Mouse (Mus musculus) gastrocnemius, adult 8-10 months (tissue): ENCODE measurements at regions not wholly inside any gene's neighbourhood (a gene's known extent, or its start where the extent isn't known, plus 50 kb on each side); places are given as distances from the start of the nearest gene placed in this dataset.

ENCODE experiments used
- DNase-seq, 2 experiments: peaks; one replicate each; pipeline ENCODE4 v3.0.0; 2022; ENCODE audit warnings: low spot score in 2 of 2

- DNase-seq = no peak
Measured at GRCm38 (mm10) chr13:71653939-71654467, 309.5 kb downstream of the Irx1 start.

GRCm38 (mm10) chr13:71653212-71653938 is 310.1 kb downstream of the Irx1 start:
- peak in 1 of 2 experiments; percentile 18 for DNase-seq

- DNase-seq = no peak
Measured at GRCm38 (mm10) chr13:71649876-71650275, 313.6 kb downstream of the Irx1 start.

GRCm38 (mm10) chr13:71649031-71649430 is 314.5 kb downstream of the Irx1 start:
- no peak for DNase-seq

GRCm38 (mm10) chr13:71631447-71631846 is 332.1 kb downstream of the Irx1 start:
- DNase-seq = no peak

- no peak for DNase-seq
Measured at GRCm38 (mm10) chr13:71617198-71617597, 346.3 kb downstream of the Irx1 start.

- DNase-seq = no peak
Measured at GRCm38 (mm10) chr13:71612393-71613179, 350.9 kb downstream of the Irx1 start.

GRCm38 (mm10) chr13:71582486-71582885 is 381.0 kb downstream of the Irx1 start:
- no peak for DNase-seq

- no peak for DNase-seq
Measured at GRCm38 (mm10) chr13:71565895-71566294, 397.6 kb downstream of the Irx1 start.

- no peak for DNase-seq
Measured at GRCm38 (mm10) chr13:71565388-71565787, 398.1 kb downstream of the Irx1 start.

GRCm38 (mm10) chr13:71558477-71559215 is 404.9 kb downstream of the Irx1 start:
- DNase-seq = no peak

GRCm38 (mm10) chr13:71555471-71555870 is 408.1 kb downstream of the Irx1 start:
- DNase-seq = no peak

- DNase-seq = no peak
Measured at GRCm38 (mm10) chr13:71550109-71550508, 413.4 kb downstream of the Irx1 start.

GRCm38 (mm10) chr13:71549206-71549831 is 414.2 kb downstream of the Irx1 start:
- DNase-seq = no peak

- no peak for DNase-seq
Measured at GRCm38 (mm10) chr13:71538226-71538625, 425.3 kb downstream of the Irx1 start.

GRCm38 (mm10) chr13:71532796-71533351 is 430.6 kb downstream of the Irx1 start:
- DNase-seq = no peak

GRCm38 (mm10) chr13:71529397-71530122 is 434.0 kb downstream of the Irx1 start:
- no peak for DNase-seq

- no peak for DNase-seq
Measured at GRCm38 (mm10) chr13:71517776-71518175, 445.7 kb downstream of the Irx1 start.

GRCm38 (mm10) chr13:71513204-71513603 is 450.3 kb downstream of the Irx1 start:
- DNase-seq = no peak

GRCm38 (mm10) chr13:71507956-71508401 is 455.5 kb downstream of the Irx1 start:
- DNase-seq = no peak
